Mouse (Mus musculus): Measurements from ENCODE around the gene Mtrf1. TPM values are rescaled to one million over a fixed set of nuclear protein-coding genes. Genes with fewer than 3 reads are reported as not detected.
"Not testable (repeated sequence)": the region's sequence is repeated elsewhere in the genome, so short reads cannot be mapped to it uniquely, and the experiment has no call there.

Gene Mtrf1
- total and polyA plus RNA-seq, 2 experiments from 2014 or later: 6.9 to 10.5 TPM

DNA sequence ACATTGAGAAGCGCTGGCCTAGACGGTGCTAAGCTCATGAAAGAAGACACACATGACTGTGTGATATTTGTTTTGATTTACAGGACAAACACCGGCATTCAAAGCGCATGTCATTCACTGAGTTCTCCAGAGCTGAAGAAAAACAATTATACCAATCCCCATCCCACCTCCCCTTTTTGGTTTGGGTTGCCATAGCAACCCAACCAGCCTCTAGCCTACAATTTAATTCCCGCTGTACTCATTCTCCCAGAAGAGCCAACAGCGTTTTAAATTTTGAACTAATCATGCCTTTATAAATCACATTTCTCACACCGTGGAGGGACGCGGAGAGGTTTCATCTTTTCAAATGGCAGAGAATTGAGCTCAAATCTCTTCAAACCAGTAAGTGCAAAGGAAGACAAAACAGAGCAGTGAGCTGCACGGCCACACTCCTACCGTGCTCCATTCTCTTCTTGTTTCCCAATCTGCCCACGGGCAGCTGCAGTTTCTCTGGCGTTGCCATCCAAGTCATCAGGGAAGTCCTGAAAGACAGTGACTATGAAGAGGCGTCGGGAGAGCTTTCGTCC, 47.6 kb downstream of the Mtrf1 start:
- Histone ChIP-seq H3K36me3 (ENCODE audit: insufficient read depth) (no peaks in the 10 kb centered on the region), H3K4me3 (ENCODE audit: low read depth, low read length) (peak overlapping the region; percentile 27), H3K27me3 (ENCODE audit: insufficient read depth, low read length) (no peaks in the 10 kb centered on the region), H3K4me1 (ENCODE audit: insufficient read depth) (peaks cover 3% of the 10 kb centered on the region), H3K4me2 (ENCODE audit: low read depth) (peak overlapping the region; percentile 53), H3K9me3 (ENCODE audit: low read length) (no peaks in the 10 kb centered on the region), H3K27ac (ENCODE audit: low read depth, low read length) (peak overlapping the region; percentile 85), H3K9ac (peak overlapping the region; percentile 34)
- WGBS: 5% methylated on average over 16 of the region's 16 CpGs
- no peak for TF ChIP-seq CTCF (IDR thresholded peaks at IDR 0.05; ENCODE audit: low read depth)
- DNase-seq (peak; percentile 85), ATAC-seq (peak; percentile 94)

DNA sequence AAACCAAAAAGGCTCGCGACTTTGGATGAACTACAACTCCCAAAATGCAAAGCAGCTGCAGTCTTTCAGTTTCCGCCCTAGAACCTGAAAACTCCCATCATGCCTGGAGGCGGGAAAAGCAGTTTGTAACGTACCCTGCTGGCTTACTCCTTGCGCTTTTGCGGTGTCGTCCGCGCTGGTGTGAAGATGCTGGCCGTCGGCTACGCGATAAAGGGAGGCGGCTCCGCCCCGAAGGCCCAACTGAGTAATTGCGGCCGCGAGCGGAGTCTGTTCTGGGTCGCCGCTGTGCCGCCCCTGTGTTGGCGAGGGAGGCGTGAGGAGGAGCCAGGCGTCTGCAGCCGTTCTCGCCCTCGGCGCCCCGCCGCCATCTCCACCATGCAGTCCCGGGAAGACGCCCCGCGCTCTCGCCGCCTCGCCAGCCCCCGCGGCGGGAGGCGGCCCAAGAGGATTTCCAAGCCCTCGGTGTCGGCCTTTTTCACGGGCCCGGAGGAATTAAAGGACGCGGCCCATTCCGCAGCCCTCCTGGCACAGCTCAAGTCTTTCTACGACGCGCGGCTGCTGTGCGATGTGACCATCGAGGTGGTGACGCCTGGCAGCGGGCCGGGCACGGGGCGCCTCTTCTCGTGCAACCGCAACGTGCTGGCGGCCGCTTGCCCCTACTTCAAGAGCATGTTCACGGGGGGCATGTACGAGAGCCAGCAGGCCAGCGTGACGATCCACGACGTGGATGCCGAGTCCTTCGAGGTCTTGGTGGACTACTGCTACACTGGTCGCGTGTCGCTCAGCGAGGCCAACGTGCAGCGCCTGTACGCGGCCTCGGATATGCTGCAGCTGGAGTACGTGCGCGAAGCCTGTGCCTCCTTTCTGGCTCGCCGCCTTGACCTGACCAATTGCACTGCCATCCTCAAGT, 54.4 kb downstream of the Mtrf1 start, which contains the start of gene Kbtbd6:
Gene Kbtbd6, plus strand, starts transcription at position 155 of the 910 bp plus-strand sequence.
- H3K36me3 ChIP-seq (ENCODE audit: insufficient read depth); H3K9me3 ChIP-seq (ENCODE audit: low read length); H3K4me1 ChIP-seq (ENCODE audit: insufficient read depth); H3K27ac ChIP-seq (ENCODE audit: low read depth, low read length); H3K27me3 ChIP-seq (ENCODE audit: insufficient read depth, low read length): not testable (repeated sequence)
- 9% methylated on average over 34 of the region's 89 CpGs for WGBS
- Histone ChIP-seq H3K4me3 (ENCODE audit: low read depth, low read length) (peak within 1 kb of the TSS; percentile 53), H3K4me2 (ENCODE audit: low read depth) (peak within 1 kb of the TSS; percentile 64), H3K9ac (peak within 1 kb of the TSS; percentile 43; the same call in 1 of the 2 replicates)
- DNase-seq (peak; percentile 92), ATAC-seq (peak; percentile 97)

DNA sequence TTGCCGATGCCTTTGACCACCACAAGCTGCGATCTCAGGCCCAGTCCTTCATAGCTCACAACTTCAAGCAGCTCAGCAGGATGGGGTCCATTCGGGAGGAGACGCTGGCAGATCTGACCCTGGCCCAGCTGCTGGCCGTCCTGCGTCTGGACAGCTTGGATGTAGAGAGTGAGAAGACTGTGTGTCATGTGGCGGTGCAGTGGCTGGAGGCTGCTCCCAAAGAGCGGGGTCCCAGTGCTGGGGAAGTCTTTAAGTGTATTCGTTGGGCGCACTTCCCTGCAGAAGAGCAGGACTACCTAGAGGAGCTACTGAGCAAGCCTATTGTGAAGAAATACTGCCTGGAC, 55.0 kb downstream of the Mtrf1 start:
- H3K27me3 ChIP-seq (ENCODE audit: insufficient read depth, low read length); H3K4me1 ChIP-seq (ENCODE audit: insufficient read depth); H3K9me3 ChIP-seq (ENCODE audit: low read length); H3K4me3 ChIP-seq (ENCODE audit: low read depth, low read length); H3K27ac ChIP-seq (ENCODE audit: low read depth, low read length); DNase-seq; H3K36me3 ChIP-seq (ENCODE audit: insufficient read depth); H3K4me2 ChIP-seq (ENCODE audit: low read depth); ATAC-seq; H3K9ac ChIP-seq: not testable (repeated sequence)
- 98% methylated on average over 5 of the region's 10 CpGs for WGBS

DNA sequence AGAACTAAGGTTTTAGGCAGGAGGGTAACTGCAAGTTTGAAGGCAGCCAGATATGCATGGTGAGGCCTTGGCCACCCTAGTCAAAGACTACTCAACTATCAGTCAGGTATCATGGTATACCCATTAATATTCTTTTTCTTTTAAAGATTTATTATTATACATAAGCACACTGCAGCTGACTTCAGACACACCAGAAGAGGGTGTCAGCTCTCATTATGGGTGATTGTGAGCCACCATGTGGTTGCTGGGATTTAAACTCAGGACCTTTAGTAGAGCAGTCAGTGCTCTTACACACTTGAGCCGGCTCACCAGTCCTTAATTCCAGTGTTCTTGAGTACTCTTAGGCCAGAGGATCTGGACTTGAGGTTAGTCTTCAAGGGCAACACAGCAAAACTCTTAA, 62.8 kb downstream of the Mtrf1 start:
- DNase-seq (no peak), ATAC-seq (no peak)
- H3K4me1 ChIP-seq (ENCODE audit: insufficient read depth): no peaks in the 10 kb centered on the region
- no peak overlapping the region for H3K4me2 ChIP-seq (ENCODE audit: low read depth)
- H3K9me3 ChIP-seq (ENCODE audit: low read length): no peaks in the 10 kb centered on the region
- H3K27ac ChIP-seq (ENCODE audit: low read depth, low read length): no peak overlapping the region
- no peak for TF ChIP-seq CTCF (IDR thresholded peaks at IDR 0.05; ENCODE audit: low read depth)
- 83% methylated on average over 1 of the region's 1 CpGs for WGBS
- H3K36me3 ChIP-seq (ENCODE audit: insufficient read depth): peaks cover 37% of the 10 kb centered on the region
- H3K9ac ChIP-seq: no peak overlapping the region
- H3K4me3 ChIP-seq (ENCODE audit: low read depth, low read length): no peak overlapping the region
- no peaks in the 10 kb centered on the region for H3K27me3 ChIP-seq (ENCODE audit: insufficient read depth, low read length)

DNA sequence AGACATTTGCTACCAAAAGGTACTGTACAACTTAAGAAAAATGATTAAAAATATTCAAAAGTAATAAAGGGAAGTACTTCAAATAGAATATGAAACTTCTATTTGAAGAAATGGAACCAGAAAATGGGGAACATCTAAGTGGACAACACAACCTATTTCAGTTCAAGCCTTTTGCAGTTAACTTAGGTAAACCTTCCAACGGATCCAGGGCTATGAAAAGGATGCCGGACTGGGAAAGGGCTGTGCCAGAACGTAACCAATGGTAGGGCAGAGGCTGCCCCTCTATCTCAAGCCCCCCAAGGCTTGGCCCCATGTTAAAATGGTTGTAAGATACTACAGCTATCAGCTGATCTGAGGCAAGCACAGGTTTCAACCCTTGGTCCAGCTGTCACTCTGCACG, 63.4 kb downstream of the Mtrf1 start:
- DNase-seq (no peak), ATAC-seq (no peak)
- no peaks in the 10 kb centered on the region for H3K27me3 ChIP-seq (ENCODE audit: insufficient read depth, low read length)
- no peak for TF ChIP-seq CTCF (IDR thresholded peaks at IDR 0.05; ENCODE audit: low read depth)
- no peaks in the 10 kb centered on the region for H3K9me3 ChIP-seq (ENCODE audit: low read length)
- no peaks in the 10 kb centered on the region for H3K4me1 ChIP-seq (ENCODE audit: insufficient read depth)
- no peak overlapping the region for H3K4me2 ChIP-seq (ENCODE audit: low read depth)
- peaks cover 41% of the 10 kb centered on the region for H3K36me3 ChIP-seq (ENCODE audit: insufficient read depth)
- no peak overlapping the region for H3K27ac ChIP-seq (ENCODE audit: low read depth, low read length)
- H3K4me3 ChIP-seq (ENCODE audit: low read depth, low read length): no peak overlapping the region
- no peak overlapping the region for H3K9ac ChIP-seq
- 94% methylated on average over 4 of the region's 4 CpGs for WGBS

DNA sequence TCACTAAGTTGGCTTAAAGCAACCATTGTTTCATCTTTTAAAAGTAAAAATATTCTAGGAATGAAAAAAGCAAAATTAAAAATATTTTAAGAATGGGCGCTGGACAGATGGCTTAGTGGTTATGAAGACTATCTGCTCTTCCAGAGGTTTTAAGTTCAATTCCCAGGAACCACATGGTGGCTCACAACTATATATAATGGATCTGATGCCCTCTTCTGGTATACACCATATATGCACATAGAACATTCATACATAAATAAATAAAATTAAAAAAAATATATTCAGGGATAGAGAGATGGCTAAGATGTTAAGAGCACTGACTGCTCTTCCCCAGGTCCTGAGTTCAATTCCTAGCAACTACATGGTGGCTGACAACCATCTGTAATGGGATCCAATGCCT, 68.1 kb downstream of the Mtrf1 start:
- WGBS: 91% methylated on average over 1 of the region's 1 CpGs
- no peak for DNase-seq
- H3K36me3 ChIP-seq (ENCODE audit: insufficient read depth): peaks cover 66% of the 10 kb centered on the region

DNA sequence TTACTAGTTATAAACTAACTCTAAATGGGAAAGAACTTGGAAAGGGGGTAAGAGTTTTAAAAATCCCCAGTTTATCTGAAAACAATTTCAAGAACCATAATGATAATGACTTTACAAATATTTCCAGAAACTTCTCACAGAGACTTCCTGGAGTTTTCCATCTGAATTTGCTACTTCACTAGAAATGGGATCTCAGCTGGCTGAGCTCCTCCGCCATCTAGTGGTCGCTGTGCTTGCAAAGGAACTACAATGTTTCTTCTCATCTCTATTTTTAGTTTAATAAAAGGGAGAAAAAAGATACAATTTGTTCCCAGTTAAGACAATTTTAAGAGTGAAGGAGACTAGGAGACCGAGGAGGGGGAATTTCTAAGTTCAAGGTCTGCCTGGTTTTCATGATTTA, 70.0 kb downstream of the Mtrf1 start:
- Histone ChIP-seq H3K36me3 (ENCODE audit: insufficient read depth) (peaks cover 59% of the 10 kb centered on the region), H3K4me1 (ENCODE audit: insufficient read depth) (no peaks in the 10 kb centered on the region), H3K9ac (no peak overlapping the region), H3K27me3 (ENCODE audit: insufficient read depth, low read length) (no peaks in the 10 kb centered on the region), H3K4me2 (ENCODE audit: low read depth) (no peak overlapping the region), H3K4me3 (ENCODE audit: low read depth, low read length) (no peak overlapping the region), H3K9me3 (ENCODE audit: low read length) (no peaks in the 10 kb centered on the region), H3K27ac (ENCODE audit: low read depth, low read length) (no peak overlapping the region)
- WGBS: 20% methylated on average over 3 of the region's 3 CpGs
- ATAC-seq (no peak; the same call in 1 of the 2 replicates), DNase-seq (peak; percentile 80)
- TF ChIP-seq CTCF (IDR thresholded peaks at IDR 0.05; ENCODE audit: low read depth): peak; percentile 77

More for the DNA sequence above, 68.1 kb downstream of the Mtrf1 start:
- no peak overlapping the region for H3K27ac ChIP-seq (ENCODE audit: low read depth, low read length)
- H3K4me3 ChIP-seq (ENCODE audit: low read depth, low read length): no peak overlapping the region
- H3K27me3 ChIP-seq (ENCODE audit: insufficient read depth, low read length): no peaks in the 10 kb centered on the region
- no peaks in the 10 kb centered on the region for H3K4me1 ChIP-seq (ENCODE audit: insufficient read depth)
- ATAC-seq: no peak
- H3K9ac ChIP-seq: no peak overlapping the region
- peak; percentile 22; the same call in 1 of the 2 replicates for TF ChIP-seq CTCF (IDR thresholded peaks at IDR 0.05; ENCODE audit: low read depth)
- H3K4me2 ChIP-seq (ENCODE audit: low read depth): no peak overlapping the region
- no peaks in the 10 kb centered on the region for H3K9me3 ChIP-seq (ENCODE audit: low read length)

Other genes starting within 250 kb of the Mtrf1 start
- not detected in 2 replicates for gene Zfp957, start 150.4 kb upstream of the Mtrf1 start, total RNA-seq (2014; rRNA removed)
- gene Zfp957, start 150.4 kb upstream of the Mtrf1 start, polyA plus RNA-seq (2015; fragmentation: Nextera tagmentation; extraction: Ambion mirVana): not detected in 2 replicates
- gene Rgcc, start 96.1 kb upstream of the Mtrf1 start, total RNA-seq (2014; rRNA removed): 33.3 and 55.5 TPM in 2 replicates
- gene Rgcc, start 96.1 kb upstream of the Mtrf1 start, polyA plus RNA-seq (2015; fragmentation: Nextera tagmentation; extraction: Ambion mirVana): 31.2 and 33.9 TPM in 2 replicates
- gene Naa16, start 7.0 kb upstream of the Mtrf1 start, total RNA-seq (2014; rRNA removed): 5.7 and 10.9 TPM in 2 replicates
- 8.5 and 10.5 TPM in 2 replicates for gene Naa16, start 7.0 kb upstream of the Mtrf1 start, polyA plus RNA-seq (2015; fragmentation: Nextera tagmentation; extraction: Ambion mirVana)
- gene Kbtbd7, start 28.7 kb downstream of the Mtrf1 start, total RNA-seq (2014; rRNA removed): 34.2 and 40.7 TPM in 2 replicates
- gene Kbtbd7, start 28.7 kb downstream of the Mtrf1 start, polyA plus RNA-seq (2015; fragmentation: Nextera tagmentation; extraction: Ambion mirVana): 10.7 and 13.7 TPM in 2 replicates
- 1.5 and 3.7 TPM in 2 replicates for gene Kbtbd6, start 54.1 kb downstream of the Mtrf1 start, total RNA-seq (2014; rRNA removed)
- 1.0 and 1.2 TPM in 2 replicates for gene Kbtbd6, start 54.1 kb downstream of the Mtrf1 start, polyA plus RNA-seq (2015; fragmentation: Nextera tagmentation; extraction: Ambion mirVana)
- 5.1 and 8.9 TPM in 2 replicates for gene Elf1, start 83.4 kb downstream of the Mtrf1 start, total RNA-seq (2014; rRNA removed)
- 1.6 and 2.3 TPM in 2 replicates for gene Elf1, start 83.4 kb downstream of the Mtrf1 start, polyA plus RNA-seq (2015; fragmentation: Nextera tagmentation; extraction: Ambion mirVana)
- gene Wbp4, start 83.7 kb downstream of the Mtrf1 start, total RNA-seq (2014; rRNA removed): 43.1 and 44.8 TPM in 2 replicates
- gene Wbp4, start 83.7 kb downstream of the Mtrf1 start, polyA plus RNA-seq (2015; fragmentation: Nextera tagmentation; extraction: Ambion mirVana): 46.3 and 50.6 TPM in 2 replicates
- gene Sugt1, start 189.9 kb downstream of the Mtrf1 start, total RNA-seq (2014; rRNA removed): 41.5 and 50.9 TPM in 2 replicates
- 93.7 and 107 TPM in 2 replicates for gene Sugt1, start 189.9 kb downstream of the Mtrf1 start, polyA plus RNA-seq (2015; fragmentation: Nextera tagmentation; extraction: Ambion mirVana)

Measured in forebrain, postnatal 0 days (tissue).